Mouse (Mus musculus) gastrocnemius, postnatal 36 days (tissue): ENCODE results near the gene Olfr680-ps1. TPM values are rescaled to one million over a fixed set of nuclear protein-coding genes. Genes with fewer than 3 reads are reported as not detected.
"Not testable (repeated sequence)": the region's sequence is repeated elsewhere in the genome, so short reads cannot be mapped to it uniquely, and the experiment has no call there.

Source experiments
- DNase-seq, 2 experiments: peaks; one replicate each; pipeline ENCODE4 v3.0.0; 2022
- intact Hi-C: fragments of 180-260 bp; cut with DNase I; formaldehyde crosslinking; loops from one replicate; pipeline ENCODE4 v1.15.1; 2025
- long read RNA-seq, 2 experiments: library from polyadenylated mRNA; stranded (forward); transcript quantifications; one replicate each; pipeline ENCODE4 v2.0.0; 2021
- total RNA-seq, 2 experiments: library from RNA; stranded (reverse); gene quantifications; 2 replicates each; pipeline ENCODE4 v1.2.3; 2021

The Olfr680-ps1 gene
- not detected for total RNA-seq
- long read RNA-seq, experiment 1, result 0 reads
- long read RNA-seq, experiment 2, result 0 reads

DNA sequence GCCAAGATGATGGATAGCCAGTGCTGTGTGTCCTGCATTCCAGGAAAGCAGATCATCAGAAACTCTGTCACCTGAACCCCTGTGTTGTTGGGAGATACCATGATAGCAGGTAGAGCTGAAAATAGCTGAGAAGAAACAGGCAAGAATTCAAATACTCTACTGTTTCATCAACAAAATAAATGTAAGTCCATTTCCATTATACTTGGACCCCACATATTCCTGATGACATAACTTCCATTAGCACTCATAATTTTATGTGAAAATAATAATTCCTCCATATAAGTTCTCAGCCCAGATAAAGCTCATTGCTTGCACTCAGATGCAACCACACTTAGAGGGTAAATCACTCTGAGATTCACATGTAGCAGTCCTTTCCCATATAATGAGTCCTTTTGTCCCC, at the start of gene Olfr680-ps1:
Gene Olfr680-ps1, minus strand, starts transcription at position 101 of the 400 bp plus-strand sequence.
- DNase-seq, intact Hi-C loops: not testable (repeated sequence)

DNA sequence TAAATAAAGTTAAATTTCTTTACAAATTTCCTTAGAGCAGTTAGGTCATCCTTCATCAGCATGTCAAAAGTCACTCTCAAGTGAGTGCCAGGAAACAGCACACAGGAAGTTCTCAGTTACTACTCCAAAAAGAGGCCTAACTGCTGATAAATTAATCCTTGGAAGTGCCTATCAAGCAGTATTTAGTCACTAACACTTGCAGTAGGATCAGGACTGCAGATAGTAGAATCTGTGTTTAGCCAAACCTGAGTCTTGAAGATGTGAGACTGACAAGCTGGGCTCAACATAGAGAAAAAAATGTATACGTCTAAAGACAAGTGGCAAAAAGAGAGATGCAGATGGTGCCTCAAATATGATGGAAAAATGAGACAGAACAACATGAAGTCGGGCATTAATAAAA, 48.7 kb upstream of the Olfr680-ps1 start:
- no peak for DNase-seq
- intact Hi-C loops, result no loop called here

DNA sequence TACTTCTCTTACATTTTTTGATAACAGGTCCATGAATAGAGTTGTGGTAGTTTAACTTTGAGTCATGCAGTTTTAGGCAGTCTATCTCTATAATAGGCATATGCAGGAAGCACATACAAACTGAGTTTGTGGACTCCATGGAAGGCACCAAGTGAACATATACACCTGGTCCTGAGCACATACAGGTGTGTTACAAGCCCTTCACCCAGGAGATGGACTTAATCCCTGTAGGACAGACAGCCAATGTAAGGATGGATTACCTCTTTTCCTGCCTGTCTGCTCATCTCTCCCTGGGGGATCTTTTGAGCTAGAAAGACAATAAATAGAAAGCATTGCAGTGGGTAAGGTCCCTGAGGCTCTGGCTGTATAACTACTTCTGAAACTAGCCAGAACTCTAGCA, 23.9 kb upstream of the Olfr680-ps1 start, which contains the start of gene Olfr681:
Gene Olfr681, plus strand, starts transcription at position 301 of the 400 bp plus-strand sequence.
- no peak for DNase-seq
- intact Hi-C loops, result no loop called here

DNA sequence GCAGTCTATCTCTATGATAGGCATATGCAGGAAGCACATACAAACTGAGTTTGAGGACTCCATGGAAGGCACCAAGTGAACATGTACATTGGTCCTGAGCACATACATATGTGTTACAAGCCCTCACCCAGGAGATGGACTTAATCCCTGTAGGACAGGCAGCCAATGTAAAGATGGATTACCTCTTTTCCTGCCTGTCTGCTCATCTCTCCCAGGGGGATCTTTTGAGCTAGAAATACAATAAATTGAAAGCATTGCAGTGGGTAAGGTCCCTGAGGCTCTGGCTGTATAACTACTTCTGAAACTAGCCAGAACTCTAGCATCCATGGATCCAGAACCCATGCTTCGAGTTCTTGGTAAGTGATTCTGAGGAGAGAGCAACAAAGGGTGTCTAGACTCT, 11.7 kb downstream of the Olfr680-ps1 start, which contains the start of gene Olfr679:
Gene Olfr679, plus strand, starts transcription at position 301 of the 400 bp plus-strand sequence.
- no peak for DNase-seq
- intact Hi-C loops, result no loop called here

DNA sequence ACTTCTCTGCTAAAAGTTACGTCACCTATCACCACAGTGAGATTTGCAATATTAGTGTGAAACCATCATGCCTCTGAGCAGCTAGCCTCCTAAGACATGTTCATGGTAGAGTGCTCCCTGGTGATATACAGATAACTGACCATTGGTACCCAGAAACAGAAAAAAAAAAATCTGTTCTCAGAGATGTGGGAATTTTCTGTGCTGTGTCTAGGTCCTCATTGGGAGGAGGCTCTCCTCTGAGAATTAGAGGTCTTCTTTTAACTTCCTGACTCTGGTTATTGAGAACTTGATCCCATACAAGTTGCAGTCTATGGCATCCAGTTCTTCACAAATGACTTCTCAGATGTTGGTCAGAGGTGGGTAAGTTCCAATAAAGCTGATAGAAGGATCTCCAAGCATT, 28.4 kb downstream of the Olfr680-ps1 start, which contains the start of gene Olfr678:
Gene Olfr678, plus strand, starts transcription at position 301 of the 400 bp plus-strand sequence.
- intact Hi-C loops, result no loop called here
- DNase-seq, result no peak

DNA sequence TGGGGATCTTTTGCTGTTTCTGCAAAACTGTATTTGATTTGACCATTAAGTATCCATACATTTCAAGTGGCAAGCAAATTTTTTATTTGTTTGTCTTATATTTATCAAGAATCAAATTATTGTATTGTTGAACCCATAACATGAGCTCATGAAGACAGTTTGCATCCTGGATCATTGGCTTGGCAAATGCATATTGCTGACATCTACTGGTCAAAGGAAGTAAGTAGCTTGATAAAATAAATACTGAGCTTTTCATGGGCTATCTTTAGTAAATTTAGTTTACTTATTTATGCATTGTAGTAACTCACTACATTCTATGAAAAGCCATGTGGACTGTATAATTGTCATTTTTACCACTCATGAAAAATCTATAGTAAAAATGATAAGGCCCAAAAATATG, 33.7 kb downstream of the Olfr680-ps1 start:
- intact Hi-C loops, result no loop called here
- no peak for DNase-seq

Other genes with a start within 250 kb of the Olfr680-ps1 start
- not detected for gene Usp17la, start 235.8 kb downstream of the Olfr680-ps1 start, total RNA-seq
- not detected for gene Olfr665, start 214.8 kb downstream of the Olfr680-ps1 start, total RNA-seq
- not detected for gene Olfr666, start 196.9 kb downstream of the Olfr680-ps1 start, total RNA-seq
- not detected for gene Olfr667, start 171.3 kb downstream of the Olfr680-ps1 start, total RNA-seq
- not detected for gene Olfr668, start 164.8 kb downstream of the Olfr680-ps1 start, total RNA-seq
- gene Olfr669, start 158.6 kb downstream of the Olfr680-ps1 start, total RNA-seq, result not detected
- gene Olfr670, start 130.2 kb downstream of the Olfr680-ps1 start, total RNA-seq, result not detected
- not detected for gene Olfr671, start 113.7 kb downstream of the Olfr680-ps1 start, total RNA-seq
- not detected for gene Olfr672, start 90.8 kb downstream of the Olfr680-ps1 start, total RNA-seq
- gene Olfr675, start 64.4 kb downstream of the Olfr680-ps1 start, total RNA-seq, result not detected
- gene Olfr676, start 60.1 kb downstream of the Olfr680-ps1 start, total RNA-seq, result not detected
- gene Olfr677, start 41.4 kb downstream of the Olfr680-ps1 start, total RNA-seq, result not detected
- not detected for gene Olfr678, start 28.3 kb downstream of the Olfr680-ps1 start, total RNA-seq
- gene Olfr679, start 11.6 kb downstream of the Olfr680-ps1 start, total RNA-seq, result not detected
- gene Olfr681, start 24.0 kb upstream of the Olfr680-ps1 start, total RNA-seq, result not detected
- gene Olfr683, start 54.2 kb upstream of the Olfr680-ps1 start, total RNA-seq, result not detected
- not detected for gene Olfr684, start 70.8 kb upstream of the Olfr680-ps1 start, total RNA-seq
- not detected for gene Olfr685, start 93.2 kb upstream of the Olfr680-ps1 start, total RNA-seq
- not detected for gene Olfr686, start 114.7 kb upstream of the Olfr680-ps1 start, total RNA-seq
- gene Olfr688, start 195.3 kb upstream of the Olfr680-ps1 start, total RNA-seq, result not detected
- not detected for gene Olfr689, start 218.3 kb upstream of the Olfr680-ps1 start, total RNA-seq
- gene Olfr690, start 241.3 kb upstream of the Olfr680-ps1 start, total RNA-seq, result not detected
- not detected for gene Olfr691, start 249.5 kb upstream of the Olfr680-ps1 start, total RNA-seq